ENCODE assay signal across 15 mouse cellular contexts in the genomic region with DNA sequence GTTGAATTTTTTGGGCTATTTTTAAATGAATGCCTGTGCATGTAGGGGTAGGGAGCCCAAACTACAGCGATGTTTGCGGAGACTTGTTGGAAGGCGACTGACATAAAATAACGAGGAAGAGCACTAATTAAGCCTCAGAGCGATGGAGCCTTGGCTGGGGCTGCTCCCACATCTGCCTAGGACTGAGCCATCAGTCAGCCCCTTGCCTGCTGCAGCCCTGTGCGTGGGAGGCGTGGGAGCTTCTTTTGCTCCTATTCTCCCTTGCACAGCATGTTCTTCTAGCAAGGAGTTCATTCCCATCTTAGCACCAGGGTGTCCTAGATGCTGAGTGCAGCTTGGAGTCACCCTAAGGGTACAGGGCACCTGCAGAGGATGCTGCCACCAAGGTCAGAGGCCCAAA. TPM values are rescaled to one million over a fixed set of nuclear protein-coding genes. Genes with fewer than 3 reads are reported as not detected.
DNase-seq lines count a peak whose midpoint lies in the region; ATAC-seq lines count a peak whose summit lies in the region.
"Had no signal": no experiment of that assay in that cellular context is flagged by ENCODE, and none has a peak within 500 bp of the region (broad histone marks: within the 10 kb centered on the region; RNA-seq: fewer than 3 reads in every experiment).

No protein-coding gene starts in this region.

- no peak overlapping the region for H3K4me3 ChIP-seq in kidney, embryonic 16.5 days (ENCODE audit: low read length)
- H3K4me3 ChIP-seq: heart, embryonic 13.5 days had no signal

- no peak for DNase-seq in kidney, adult 8-10 months
- peak; percentile 11 for DNase-seq in ovary, postnatal 14 days (ENCODE audit: low spot score)
- no peak for DNase-seq in ovary, postnatal 10 days (ENCODE audit: low spot score)
- peak; percentile 74 to 83 for DNase-seq in left cerebral cortex, postnatal 14 days (ENCODE audit: low spot score in 2 of 2)
- DNase-seq in right cerebral cortex, postnatal 36 days (ENCODE audit: low spot score in 2 of 2), result peak; percentile 70 to 88
- no peak for DNase-seq in spleen, postnatal 36 days (ENCODE audit: low spot score in 2 of 2)
- no peak for DNase-seq in natural killer cell, adult 2 months (ENCODE audit: low spot score in 2 of 2)
- DNase-seq: cerebellum, postnatal 14 days; kidney, adult 9 months; liver; liver, postnatal 0 days; lung, postnatal 14 days had no signal

- no peak overlapping the region for H3K9ac ChIP-seq in kidney, embryonic 16.5 days (replicated peaks; ENCODE audit: low read length)
- H3K9ac ChIP-seq: heart, embryonic 13.5 days; liver, postnatal 0 days had no signal

- no peaks in the 10 kb centered on the region for H3K27me3 ChIP-seq in kidney, embryonic 16.5 days (ENCODE audit: insufficient read depth, low read length)
- H3K27me3 ChIP-seq: CH12.LX; heart, embryonic 13.5 days had no signal

- H3K9me3 ChIP-seq in kidney, embryonic 16.5 days (ENCODE audit: low read length), result no peaks in the 10 kb centered on the region
- H3K9me3 ChIP-seq: heart, embryonic 13.5 days had no signal

- intact Hi-C loops in left cerebral cortex, postnatal 14 days (cut with DNase I), result loop anchor here (5.0 kb wide), 1 partner anchor 35 kb away; no protein-coding TSS in a partner anchor

- ATAC-seq in kidney, embryonic 16.5 days (ENCODE audit: low FRiP score, low TSS enrichment), result peak; percentile 62
- ATAC-seq: liver, postnatal 0 days had no signal

- no peak overlapping the region for H3K4me2 ChIP-seq in kidney, embryonic 16.5 days (replicated peaks; ENCODE audit: low read depth, low read length)
- H3K4me2 ChIP-seq: heart, embryonic 13.5 days had no signal

- no peaks in the 10 kb centered on the region for H3K4me1 ChIP-seq in kidney, embryonic 16.5 days (ENCODE audit: insufficient read depth, low read length)

- 48% methylated on average over 7 of the region's 7 CpGs for WGBS in kidney, embryonic 16.5 days

- H3K36me3 ChIP-seq in kidney, embryonic 16.5 days (ENCODE audit: insufficient read depth, low read length), result no peaks in the 10 kb centered on the region
- H3K36me3 ChIP-seq: heart, embryonic 13.5 days had no signal

- H3K27ac ChIP-seq in kidney, embryonic 16.5 days (ENCODE audit: low read length), result no peak overlapping the region
- H3K27ac ChIP-seq: heart, embryonic 13.5 days had no signal

RNA-seq across cellular contexts. Expression of a gene that starts 25.2 kb away (rescaled TPM):
- 8.5 and 8.6 TPM in 2 replicates for polyA plus RNA-seq in kidney, embryonic 16.5 days (2015; fragmentation: Nextera tagmentation; extraction: Ambion mirVana)
- 10 to 100 TPM; 24.2 to 30.9 TPM for total RNA-seq in left cerebral cortex, postnatal 14 days (2021)

Comparison
In these comparisons a context has a peak if more than half of its experiments do, and no peak if none do; other contexts are left out.
1. DNase-seq: peak in ovary, postnatal 14 days (single experiment), left cerebral cortex, postnatal 14 days (2 of 2) and right cerebral cortex, postnatal 36 days (2 of 2); none in kidney, adult 8-10 months (0 of 2), ovary, postnatal 10 days (single experiment), spleen, postnatal 36 days (0 of 2) and natural killer cell, adult 2 months (0 of 2).